Mouse (Mus musculus): Measurements from ENCODE around the gene Them5.

Gene Them5

GRCm38 (mm10) chr3:94372038-94372437, 30.1 kb downstream of the Them5 start:
- no peak for DNase-seq (ENCODE audit: low spot score)

GRCm38 (mm10) chr3:94372641-94373040, 30.7 kb downstream of the Them5 start, which contains the start of gene Rorc:
Gene Rorc (plus strand): TSS chr3:94372794.
- peak; percentile 60 for DNase-seq (ENCODE audit: low spot score)

- DNase-seq (ENCODE audit: low spot score): peak; percentile 21
Measured at GRCm38 (mm10) chr3:94373090-94373489, 31.2 kb downstream of the Them5 start.

- peak; percentile 68 for DNase-seq (ENCODE audit: low spot score)
Measured at GRCm38 (mm10) chr3:94373597-94374011, 31.7 kb downstream of the Them5 start.

GRCm38 (mm10) chr3:94374636-94375035, 32.7 kb downstream of the Them5 start:
- DNase-seq (ENCODE audit: low spot score): no peak

- no peak for DNase-seq (ENCODE audit: low spot score)
Measured at GRCm38 (mm10) chr3:94375146-94375545, 33.2 kb downstream of the Them5 start.

- DNase-seq (ENCODE audit: low spot score): no peak
Measured at GRCm38 (mm10) chr3:94375861-94376260, 34.0 kb downstream of the Them5 start.

GRCm38 (mm10) chr3:94377028-94377923, 35.4 kb downstream of the Them5 start:
- no peak for DNase-seq (ENCODE audit: low spot score)

GRCm38 (mm10) chr3:94379831-94380510, 38.1 kb downstream of the Them5 start:
- DNase-seq (ENCODE audit: low spot score): no peak

- DNase-seq (ENCODE audit: low spot score): no peak
Measured at GRCm38 (mm10) chr3:94382308-94382707, 40.4 kb downstream of the Them5 start.

GRCm38 (mm10) chr3:94383476-94383875, 41.6 kb downstream of the Them5 start:
- DNase-seq (ENCODE audit: low spot score): no peak

- no peak for DNase-seq (ENCODE audit: low spot score)
Measured at GRCm38 (mm10) chr3:94386671-94387070, 44.8 kb downstream of the Them5 start.

GRCm38 (mm10) chr3:94387391-94387790, 45.5 kb downstream of the Them5 start:
- no peak for DNase-seq (ENCODE audit: low spot score)

- DNase-seq (ENCODE audit: low spot score): no peak
Measured at GRCm38 (mm10) chr3:94388047-94388446, 46.1 kb downstream of the Them5 start.

- DNase-seq (ENCODE audit: low spot score): no peak
Measured at GRCm38 (mm10) chr3:94389420-94389819, 47.5 kb downstream of the Them5 start.

- DNase-seq (ENCODE audit: low spot score): no peak
Measured at GRCm38 (mm10) chr3:94391001-94391400, 49.1 kb downstream of the Them5 start.

GRCm38 (mm10) chr3:94392128-94392527, 50.2 kb downstream of the Them5 start:
- no peak for DNase-seq (ENCODE audit: low spot score)

- no peak for DNase-seq (ENCODE audit: low spot score)
Measured at GRCm38 (mm10) chr3:94393049-94393448, 51.1 kb downstream of the Them5 start.

GRCm38 (mm10) chr3:94396336-94396735, 54.4 kb downstream of the Them5 start:
- no peak for DNase-seq (ENCODE audit: low spot score)

GRCm38 (mm10) chr3:94396851-94397250, 55.0 kb downstream of the Them5 start:
- DNase-seq (ENCODE audit: low spot score): no peak
